Mouse (Mus musculus) left cerebral cortex, adult 11 months (tissue): ENCODE results near the gene Gm21789.
"Not testable (repeated sequence)": the region's sequence is repeated elsewhere in the genome, so short reads cannot be mapped to it uniquely, and the experiment has no call there.

Source experiments
- DNase-seq: peaks from one replicate; pipeline ENCODE4 v3.0.0; 2022; ENCODE audit warnings: low spot score

Gm21789 gene

GRCm38 (mm10) chrX:32941468-32941867 is at the start of gene Gm21789:
Gm21789 (plus strand) TSS chrX:32941768.
- DNase-seq, result not testable (repeated sequence)

DNA sequence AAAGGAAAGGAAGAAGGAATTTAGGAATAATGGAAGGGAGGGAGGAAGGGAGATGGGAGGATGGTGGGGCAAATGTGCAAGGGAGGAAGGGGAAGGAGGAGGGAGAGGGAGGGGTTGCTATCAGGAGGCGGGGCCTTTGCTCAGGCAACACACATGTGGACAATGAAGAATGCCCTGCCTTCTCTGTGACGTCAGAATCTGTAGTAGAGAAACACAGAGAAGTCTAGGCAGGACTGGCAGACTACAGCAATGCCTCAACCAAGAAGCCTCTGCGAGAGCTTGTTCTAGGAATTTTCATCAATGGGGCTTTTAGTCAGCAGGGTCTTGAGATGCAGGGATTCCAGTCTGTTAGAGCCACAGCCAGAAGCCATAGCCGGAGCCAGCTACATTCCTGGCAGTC is 47.2 kb upstream of the Gm21789 start, which contains the start of gene Btbd35f30:
TSS of gene Btbd35f30 (plus strand) at position 301 of the 400 bp plus-strand sequence.
- not testable (repeated sequence) for DNase-seq

DNA sequence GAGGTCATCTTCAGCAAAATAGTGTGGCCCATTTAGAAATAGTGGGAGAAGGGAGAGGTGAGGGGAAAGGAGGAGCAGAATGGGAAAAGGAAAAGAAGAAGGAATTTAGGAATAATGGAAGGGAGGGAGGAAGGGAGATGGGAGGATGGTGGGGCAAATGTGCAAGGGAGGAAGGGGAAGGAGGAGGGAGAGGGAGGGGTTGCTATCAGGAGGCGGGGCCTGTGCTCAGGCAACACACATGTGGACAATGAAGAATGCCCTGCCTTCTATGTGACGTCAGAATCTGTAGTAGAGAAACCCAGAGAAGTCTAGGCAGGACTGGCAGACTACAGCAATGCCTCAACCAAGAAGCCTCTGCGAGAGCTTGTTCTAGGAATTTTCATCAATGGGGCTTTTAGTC is 32.0 kb downstream of the Gm21789 start, which contains the start of gene Btbd35f5:
TSS of gene Btbd35f5 (plus strand) at position 301 of the 400 bp plus-strand sequence.
- DNase-seq, result not testable (repeated sequence)
